Mouse (Mus musculus) lung, embryonic 16.5 days (tissue): ENCODE measurements around the gene Akr1c13. TPM values are rescaled to one million over a fixed set of nuclear protein-coding genes. Genes with fewer than 3 reads are reported as not detected.
"Not testable (repeated sequence)": the region's sequence is repeated elsewhere in the genome, so short reads cannot be mapped to it uniquely, and the experiment has no call there.

Experiments
- ATAC-seq: fragments of 200-750 bp; cut with Nextera tagmentation; 2 replicates; pipeline ENCODE4 v1.8.0; 2017; ENCODE audit warnings: low read depth, mild to moderate bottlenecking, moderate library complexity
- H3K27ac ChIP-seq: fragments of 300-500 bp; sonication (generic); 2 replicates; pipeline ENCODE4 v1.5.1; 2014; ENCODE audit warnings: mild to moderate bottlenecking, control low read depth, low read length
- H3K27me3 ChIP-seq: fragments of 300-500 bp; sonication (generic); 2 replicates; pipeline ENCODE4 v1.6.1; 2014; ENCODE audit warnings: low read depth, low read length, mixed read lengths; ENCODE audit not compliant: control insufficient read depth, insufficient read depth
- H3K36me3 ChIP-seq: fragments of 300-500 bp; sonication (generic); 2 replicates; pipeline ENCODE4 v1.6.1; 2014; ENCODE audit warnings: low read length; ENCODE audit not compliant: control insufficient read depth, insufficient read depth
- H3K4me1 ChIP-seq: fragments of 300-500 bp; sonication (generic); replicated peaks from 2 replicates; pipeline ENCODE4 v1.6.1; 2014; ENCODE audit warnings: low read length, mixed read lengths; ENCODE audit not compliant: control insufficient read depth, insufficient read depth
- H3K4me2 ChIP-seq: fragments of 300-500 bp; sonication (generic); 2 replicates; pipeline ENCODE4 v1.6.1; 2014; ENCODE audit warnings: low read depth, low read length, control low read depth
- H3K4me3 ChIP-seq: fragments of 300-500 bp; sonication (generic); 2 replicates; pipeline ENCODE4 v1.5.1; 2014; ENCODE audit warnings: mild to moderate bottlenecking, low read length, control low read depth
- H3K9ac ChIP-seq: fragments of 300-500 bp; sonication (generic); 2 replicates; pipeline ENCODE4 v1.6.1; 2014; ENCODE audit warnings: low read length, control low read depth
- H3K9me3 ChIP-seq: fragments of 300-500 bp; sonication (generic); 2 replicates; pipeline ENCODE4 v1.6.1; 2016; ENCODE audit warnings: low read length; ENCODE audit not compliant: control insufficient read depth
- WGBS: fragments of 180-500 bp; shearing (Covaris S2); extraction: QIAGEN DNeasy Blood & Tissue Kit; methylation state at CpG from one replicate; pipeline ENCODE4 v1.1.7; 2014; 5-methylcytosine and 5-hydroxymethylcytosine counted together
- polyA plus RNA-seq: library from polyadenylated mRNA; unstranded; fragments of >200 nt; fragmentation: Nextera tagmentation; extraction: Ambion mirVana; gene quantifications from 2 replicates; pipeline ENCODE4 v1.2.1, GENCODE M21; 2015

The Akr1c13 gene
- polyA plus RNA-seq, 1 experiment from 2014 or later, result 7.8 TPM

- not testable (repeated sequence) for H3K27me3 ChIP-seq, H3K4me1 ChIP-seq, H3K36me3 ChIP-seq, ATAC-seq, H3K9me3 ChIP-seq, H3K9ac ChIP-seq, H3K27ac ChIP-seq, H3K4me3 ChIP-seq, H3K4me2 ChIP-seq
- 69% methylated on average over 7 of the region's 7 CpGs for WGBS
Observed at GRCm38 (mm10) chr13:4186641-4187411, 4.1 kb upstream of the Akr1c13 start.

GRCm38 (mm10) chr13:4188174-4188573 lies 2.8 kb upstream of the Akr1c13 start:
- ATAC-seq, result no peak
- Histone ChIP-seq H3K4me2 (no peak overlapping the region), H3K36me3 (no peaks in the 10 kb centered on the region), H3K4me3 (no peak overlapping the region), H3K9me3 (no peaks in the 10 kb centered on the region), H3K9ac (no peak overlapping the region), H3K4me1 (no peaks in the 10 kb centered on the region), H3K27me3 (no peaks in the 10 kb centered on the region), H3K27ac (no peak overlapping the region)
- WGBS, result 84% methylated on average over 2 of the region's 2 CpGs

- Histone ChIP-seq H3K4me1 (no peaks in the 10 kb centered on the region), H3K27me3 (no peaks in the 10 kb centered on the region), H3K9me3 (no peaks in the 10 kb centered on the region), H3K27ac (no peak overlapping the region), H3K4me2 (no peak overlapping the region), H3K9ac (no peak overlapping the region), H3K36me3 (no peaks in the 10 kb centered on the region), H3K4me3 (no peak overlapping the region)
- ATAC-seq, result no peak
- 61% methylated on average over 3 of the region's 3 CpGs for WGBS
Observed at GRCm38 (mm10) chr13:4192511-4192910, 1.6 kb downstream of the Akr1c13 start.

DNA sequence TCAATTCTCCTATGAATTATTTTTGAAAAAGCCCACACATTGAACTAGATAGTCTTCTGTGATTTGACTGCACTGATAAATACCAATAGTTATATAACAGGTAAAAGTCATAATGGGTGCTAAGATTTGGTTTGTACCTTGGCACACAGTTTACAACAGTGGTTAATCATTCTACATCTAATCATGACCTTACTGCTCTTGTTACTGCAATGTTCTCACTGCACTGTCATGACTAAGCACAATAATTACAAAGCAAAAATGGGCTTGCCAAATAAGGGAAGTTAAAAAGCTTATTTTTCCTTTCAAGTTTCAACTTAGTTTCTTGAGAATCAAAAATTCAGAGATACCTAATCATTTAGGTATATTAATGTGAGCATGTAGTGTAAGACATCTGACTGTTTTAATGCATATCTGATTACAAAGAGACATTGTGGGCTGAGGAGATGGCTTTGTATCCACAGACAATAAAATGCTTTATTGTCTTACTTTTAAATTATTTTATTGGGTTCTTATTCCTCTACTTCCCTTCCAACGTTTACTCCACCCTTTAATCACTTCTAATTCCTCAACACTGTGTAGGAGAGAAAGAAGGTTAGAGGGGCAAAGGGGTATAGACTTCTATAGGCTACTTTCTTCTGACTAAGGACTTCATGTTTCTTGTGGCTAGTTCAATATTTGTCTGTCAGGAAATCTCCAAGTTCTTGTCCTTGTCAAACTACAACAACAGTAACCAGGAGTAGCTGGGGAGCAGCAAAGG lies 15.4 kb downstream of the Akr1c13 start:
- WGBS, result 27% methylated on average over 1 of the region's 1 CpGs
- Histone ChIP-seq H3K4me3 (no peak overlapping the region), H3K4me2 (no peak overlapping the region), H3K9me3 (no peaks in the 10 kb centered on the region), H3K36me3 (no peaks in the 10 kb centered on the region), H3K9ac (no peak overlapping the region), H3K4me1 (no peaks in the 10 kb centered on the region), H3K27ac (no peak overlapping the region), H3K27me3 (no peaks in the 10 kb centered on the region)
- ATAC-seq, result no peak

GRCm38 (mm10) chr13:4211560-4212299 lies 20.8 kb downstream of the Akr1c13 start:
- no peaks in the 10 kb centered on the region for H3K9me3 ChIP-seq
- no peaks in the 10 kb centered on the region for H3K36me3 ChIP-seq
- no peak overlapping the region for H3K27ac ChIP-seq
- ATAC-seq, result no peak
- no peak overlapping the region for H3K9ac ChIP-seq
- H3K27me3 ChIP-seq, result no peaks in the 10 kb centered on the region
- no peak overlapping the region for H3K4me3 ChIP-seq
- H3K4me2 ChIP-seq, result no peak overlapping the region
- 80% methylated on average over 17 of the region's 20 CpGs for WGBS
- H3K4me1 ChIP-seq, result no peaks in the 10 kb centered on the region

DNA sequence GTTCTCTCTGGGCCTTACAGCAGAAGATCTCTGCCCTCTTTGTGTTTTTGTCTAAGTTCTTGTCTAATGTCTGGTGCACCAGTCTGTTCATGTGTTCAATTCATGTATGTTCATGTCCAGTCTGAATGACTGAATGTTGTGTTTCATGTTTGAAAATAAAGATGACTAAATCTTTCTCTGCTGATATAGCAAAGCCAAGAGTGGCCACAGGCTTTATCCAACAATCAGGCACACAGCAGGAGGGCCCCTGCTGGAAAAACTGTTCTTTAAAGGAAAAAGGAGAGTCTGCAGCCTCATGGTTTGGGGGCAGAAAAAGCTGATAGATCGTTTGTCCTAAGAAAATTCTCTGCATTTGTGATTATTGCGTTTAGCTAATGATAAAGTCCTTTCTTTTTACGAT lies 21.4 kb downstream of the Akr1c13 start:
- Histone ChIP-seq H3K36me3 (no peaks in the 10 kb centered on the region), H3K9me3 (no peaks in the 10 kb centered on the region), H3K4me3 (no peak overlapping the region), H3K9ac (no peak overlapping the region), H3K27ac (no peak overlapping the region), H3K4me1 (no peaks in the 10 kb centered on the region), H3K27me3 (no peaks in the 10 kb centered on the region), H3K4me2 (no peak overlapping the region)
- ATAC-seq, result no peak
- WGBS, result 57% methylated on average over 3 of the region's 3 CpGs

GRCm38 (mm10) chr13:4215496-4215895 lies 24.5 kb downstream of the Akr1c13 start:
- H3K27me3 ChIP-seq, ATAC-seq, H3K4me3 ChIP-seq, H3K4me1 ChIP-seq, H3K36me3 ChIP-seq, H3K9ac ChIP-seq, H3K9me3 ChIP-seq, H3K27ac ChIP-seq, H3K4me2 ChIP-seq: not testable (repeated sequence)
- WGBS, result 81% methylated on average over 1 of the region's 1 CpGs

DNA sequence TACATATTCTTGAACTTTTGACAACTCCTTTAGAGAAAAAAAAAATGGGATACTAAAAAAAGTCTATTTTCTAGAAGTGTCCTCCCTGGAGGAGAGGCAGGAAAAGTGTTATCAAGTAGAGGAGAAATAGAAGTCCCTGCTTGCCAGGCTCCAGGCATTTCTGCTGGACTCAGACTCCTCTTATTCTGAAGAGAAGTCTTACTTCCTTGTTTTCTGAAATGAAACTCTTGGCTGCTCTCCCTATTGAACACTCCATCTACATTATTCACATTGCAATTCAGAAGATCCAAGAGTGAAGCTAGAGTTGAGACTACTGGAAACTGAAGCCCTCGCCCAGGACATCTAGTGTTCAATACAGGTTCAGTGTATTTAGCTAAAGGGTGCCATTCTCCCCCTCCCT lies 37.5 kb downstream of the Akr1c13 start, which contains the start of gene Akr1c19:
Gene Akr1c19 (plus strand): TSS at position 260 of the 400 bp plus-strand sequence.
- WGBS, result 30% methylated on average over 1 of the region's 1 CpGs
- no peak within 1 kb of the TSS for H3K9ac ChIP-seq
- no peak within 1 kb of the TSS for H3K4me3 ChIP-seq
- no peak within 1 kb of the TSS for H3K27ac ChIP-seq
- peak; percentile 60; the same call in 1 of the 2 replicates for ATAC-seq
- no peaks in the 10 kb centered on the region for H3K27me3 ChIP-seq
- no peaks in the 10 kb centered on the region for H3K36me3 ChIP-seq
- H3K4me1 ChIP-seq, result no peaks in the 10 kb centered on the region
- no peaks in the 10 kb centered on the region for H3K9me3 ChIP-seq
- no peak within 1 kb of the TSS for H3K4me2 ChIP-seq
